Mouse (Mus musculus): ENCODE measurements around the gene Kcna7.

DNA sequence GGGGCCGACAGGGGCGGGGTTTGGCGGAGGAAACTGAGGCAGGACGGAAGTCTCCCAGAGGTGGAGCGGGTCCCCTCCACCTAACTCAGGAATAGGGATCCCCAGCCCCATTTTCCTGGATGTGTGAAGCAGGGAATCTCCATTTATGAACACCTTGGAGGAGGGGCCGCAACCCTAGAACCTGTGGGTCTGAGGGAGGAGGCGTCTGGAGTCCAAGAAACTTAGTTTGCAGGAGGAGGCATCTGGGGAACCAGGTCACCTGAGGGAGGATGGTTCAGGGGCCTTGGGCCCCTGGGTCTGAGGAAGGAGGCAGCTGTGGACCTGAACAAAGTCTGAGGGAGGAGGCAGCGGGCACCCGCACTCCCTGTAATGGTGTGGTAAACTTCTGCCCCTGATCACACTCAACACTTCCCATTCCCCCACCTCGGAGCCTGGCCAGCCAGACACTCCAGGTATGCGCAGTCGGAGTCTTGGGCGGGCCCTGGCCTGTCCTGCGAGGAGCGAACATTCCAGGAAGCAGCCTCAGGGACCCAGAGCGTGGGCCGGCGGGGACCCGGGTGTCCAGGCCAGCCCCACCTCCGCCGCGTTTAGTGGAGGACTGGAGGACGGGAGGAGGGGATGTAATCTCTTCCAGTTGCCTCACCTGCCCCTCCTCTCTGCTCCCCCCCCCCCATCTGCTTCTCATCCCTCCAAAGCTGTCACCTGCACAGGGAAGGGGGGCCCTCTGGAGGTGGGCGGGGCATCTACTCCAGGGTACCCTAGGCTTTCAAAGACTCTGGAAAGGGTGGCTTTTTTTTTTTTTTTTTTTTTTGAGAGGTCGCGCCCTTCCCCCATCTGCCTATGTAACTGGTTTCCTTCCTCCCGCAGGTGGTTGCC is 8.6 kb downstream of the Kcna7 start:
- TF ChIP-seq EP300 (IDR thresholded peaks at IDR 0.05; ENCODE audit: low read depth) = no peak
- TF ChIP-seq CTCF (IDR thresholded peaks at IDR 0.05; ENCODE audit: low read depth) = no peak
